Mouse (Mus musculus): ENCODE measurements at regions not wholly inside any gene's neighbourhood (a gene's known extent, or its start where the extent isn't known, plus 50 kb on each side); places are given as distances from the start of the nearest gene placed in this dataset.

DNA sequence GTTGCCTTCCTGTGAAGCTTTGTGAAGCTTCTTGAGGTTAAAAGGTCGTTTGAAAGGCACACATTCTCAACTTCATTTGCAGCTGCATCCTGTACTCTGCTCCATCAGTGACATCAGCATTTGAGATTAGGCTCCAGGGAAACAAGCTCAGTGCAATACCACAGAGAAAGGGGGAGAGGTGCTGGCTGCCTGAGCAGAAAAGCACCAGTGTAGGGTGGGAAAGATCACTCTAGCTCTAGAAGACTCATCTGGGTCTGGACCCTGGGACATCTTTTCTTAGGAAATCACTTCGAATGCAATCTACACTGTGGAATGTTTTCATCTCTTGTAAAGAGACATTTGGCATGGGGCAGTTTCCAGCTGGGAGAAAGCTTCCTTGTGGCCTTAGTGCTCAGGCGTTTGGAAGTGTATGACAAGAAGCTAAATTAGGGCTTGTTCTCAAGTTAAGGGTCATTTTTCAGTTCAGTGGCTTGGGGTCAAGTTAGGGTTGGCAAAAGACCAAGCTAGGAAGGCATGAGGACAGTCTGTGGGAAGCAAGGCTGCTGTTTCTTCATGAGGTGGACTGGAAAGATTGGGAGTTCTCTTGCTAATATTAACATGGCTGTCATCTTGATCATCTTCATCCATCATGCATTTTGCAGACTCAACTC, 370.5 kb upstream of the Gm6657 start:
- TF ChIP-seq POLR2A (IDR thresholded peaks at IDR 0.05; ENCODE audit: low read depth, low read length) (no peak), CTCF (conservative IDR thresholded peaks at IDR 0.05; ENCODE audit: insufficient read depth, insufficient read length, low read depth, low read length) (no peak)
